13 mouse cellular contexts compared by ENCODE assay signal in genomic region chr10:67512211-67512610, GRCm38 (mm10). TPM values are rescaled to one million over a fixed set of nuclear protein-coding genes. Genes with fewer than 3 reads are reported as not detected.
DNase-seq lines count a peak whose midpoint lies in the region; ATAC-seq and TF ChIP-seq lines count a peak whose summit lies in the region.
"Had no signal": no experiment of that assay in that cellular context is flagged by ENCODE, and none has a peak within 500 bp of the region (broad histone marks: within the 10 kb centered on the region; RNA-seq: fewer than 3 reads in every experiment).

No protein-coding gene starts in this region.

- no peak overlapping the region for H3K4me3 ChIP-seq in lung, embryonic 14.5 days (ENCODE audit: low read depth, low read length)
- no peak overlapping the region for H3K4me3 ChIP-seq in hindbrain, embryonic 16.5 days (ENCODE audit: low read length)
- H3K4me3 ChIP-seq: erythroblast, embryonic 14.5 days; heart, adult 2 months had no signal

- no peaks in the 10 kb centered on the region for H3K27me3 ChIP-seq in lung, embryonic 14.5 days (ENCODE audit: insufficient read depth, low read length)
- H3K27me3 ChIP-seq in hindbrain, embryonic 16.5 days (replicated peaks; ENCODE audit: control insufficient read depth, insufficient read depth, low read length), result no peaks in the 10 kb centered on the region

- no peaks in the 10 kb centered on the region for H3K4me1 ChIP-seq in lung, embryonic 14.5 days (ENCODE audit: insufficient read depth)
- no peaks in the 10 kb centered on the region for H3K4me1 ChIP-seq in hindbrain, embryonic 16.5 days (ENCODE audit: control insufficient read depth, insufficient read depth, low read depth, low read length)

- H3K9me3 ChIP-seq in lung, embryonic 14.5 days (ENCODE audit: low read depth, low read length), result no peaks in the 10 kb centered on the region
- no peaks in the 10 kb centered on the region for H3K9me3 ChIP-seq in hindbrain, embryonic 16.5 days (ENCODE audit: control insufficient read depth, low read length)

- H3K9ac ChIP-seq in lung, embryonic 14.5 days, result no peak overlapping the region
- H3K9ac ChIP-seq in hindbrain, embryonic 16.5 days (ENCODE audit: low read depth, low read length), result no peak overlapping the region

- no peak for TF ChIP-seq CTCF in lung, embryonic 14.5 days (IDR thresholded peaks at IDR 0.05; ENCODE audit: low read depth)

- no peak for ATAC-seq in lung, embryonic 14.5 days (ENCODE audit: insufficient read depth)
- ATAC-seq in hindbrain, embryonic 16.5 days, result no peak
- ATAC-seq: lung, postnatal 0 days had no signal

- peak; percentile 23 for DNase-seq in lung, embryonic 14.5 days
- DNase-seq in lung, postnatal 25 days (ENCODE audit: low spot score), result no peak
- DNase-seq in T-cell, adult 2 months (ENCODE audit: low spot score), result peak; percentile 15
- DNase-seq in layer of hippocampus, postnatal 10 days (ENCODE audit: low spot score in 2 of 2), result peak; percentile 25 to 29
- DNase-seq in right cerebral cortex, postnatal 14 days, result peak; percentile 59
- no peak for DNase-seq in retina, embryonic 14.5 days (ENCODE audit: low spot score)
- DNase-seq: heart, adult 2 months; kidney, adult 18-20 months; liver had no signal

- H3K27ac ChIP-seq in lung, embryonic 14.5 days (ENCODE audit: low read depth), result no peak overlapping the region
- no peak overlapping the region for H3K27ac ChIP-seq in hindbrain, embryonic 16.5 days (ENCODE audit: low read depth, low read length)
- H3K27ac ChIP-seq: heart, adult 2 months had no signal

- no peaks in the 10 kb centered on the region for H3K36me3 ChIP-seq in lung, embryonic 14.5 days (ENCODE audit: insufficient read depth)
- no peaks in the 10 kb centered on the region for H3K36me3 ChIP-seq in hindbrain, embryonic 16.5 days (ENCODE audit: control insufficient read depth, insufficient read depth, low read length)

- no peak overlapping the region for H3K4me2 ChIP-seq in lung, embryonic 14.5 days
- no peak overlapping the region for H3K4me2 ChIP-seq in hindbrain, embryonic 16.5 days (ENCODE audit: low read length)
- H3K4me2 ChIP-seq: midbrain, embryonic 11.5 days had no signal

- WGBS in lung, embryonic 14.5 days, result 68% methylated on average over 8 of the region's 8 CpGs
- WGBS in hindbrain, embryonic 16.5 days, result 61% methylated on average over 8 of the region's 8 CpGs

RNA-seq across cellular contexts. Expression of gene Egr2, which starts 23.1 kb away (rescaled TPM):
- 0.22 and 0.28 TPM in 2 replicates for polyA plus RNA-seq in lung, embryonic 14.5 days (2014; fragmentation: Nextera tagmentation; extraction: Ambion mirVana)
- total RNA-seq in layer of hippocampus, postnatal 10 days (2021), result 1 to 10 TPM; 3.2 to 4.2 TPM
- polyA plus RNA-seq in hindbrain, embryonic 16.5 days (2015; fragmentation: Nextera tagmentation; extraction: Ambion mirVana), result 1.4 and 1.8 TPM in 2 replicates
- polyA plus RNA-seq: erythroblast, embryonic 14.5 days; midbrain, embryonic 11.5 days had no signal

RNA-seq across cellular contexts. Expression of gene Ado, which starts 36.5 kb away (rescaled TPM):
- polyA plus RNA-seq in lung, embryonic 14.5 days (2014; fragmentation: Nextera tagmentation; extraction: Ambion mirVana), result 69.9 and 73.0 TPM in 2 replicates
- 10 to 100 TPM; 38.7 to 39.2 TPM for total RNA-seq in layer of hippocampus, postnatal 10 days (2021)
- 83.2 and 91.0 TPM in 2 replicates for polyA plus RNA-seq in hindbrain, embryonic 16.5 days (2015; fragmentation: Nextera tagmentation; extraction: Ambion mirVana)

Comparison
In these comparisons a context has a peak if more than half of its experiments do, and no peak if none do; other contexts are left out.
1. DNase-seq: peak in lung, embryonic 14.5 days (single experiment), T-cell, adult 2 months (single experiment), layer of hippocampus, postnatal 10 days (2 of 2) and right cerebral cortex, postnatal 14 days (single experiment); none in lung, postnatal 25 days (single experiment) and retina, embryonic 14.5 days (single experiment).